Mouse (Mus musculus) C2C12 (cell line): ENCODE measurements around the gene Ranbp17.

Experiments
- CEBPB ChIP-seq: IDR thresholded peaks from one replicate; pipeline ENCODE4 v1.6.1; 2011; ENCODE audit warnings: low read depth, mild to moderate bottlenecking, control low read depth, moderate library complexity
- CTCF ChIP-seq: IDR thresholded peaks from one replicate; pipeline ENCODE4 v1.5.1; 2011; ENCODE audit not compliant: control insufficient read depth, insufficient read depth, insufficient read length
- FOSL1 ChIP-seq: IDR thresholded peaks from one replicate; pipeline ENCODE4 v1.8.0; 2011; ENCODE audit warnings: mild to moderate bottlenecking, low read length; ENCODE audit not compliant: poor library complexity, insufficient read depth, severe bottlenecking
- MAX ChIP-seq: IDR thresholded peaks from one replicate; pipeline ENCODE4 v1.6.1; 2011; ENCODE audit warnings: mild to moderate bottlenecking, control low read depth
- MYOD1 ChIP-seq: IDR thresholded peaks from one replicate; pipeline ENCODE4 v1.6.1; 2011; ENCODE audit warnings: low read depth; ENCODE audit not compliant: control insufficient read depth, insufficient read length
- MYOG ChIP-seq: IDR thresholded peaks from one replicate; pipeline ENCODE4 v1.6.1; 2011; ENCODE audit not compliant: control insufficient read depth, insufficient read length; ENCODE audit errors: extremely low read depth

- TF ChIP-seq CTCF: no peak
- TF ChIP-seq MAX: no peak
- TF ChIP-seq MYOD1: no peak
- no peak for TF ChIP-seq MYOG
- no peak for TF ChIP-seq CEBPB
- TF ChIP-seq FOSL1: no peak
These were observed 114.8 kb downstream of the Ranbp17 start for GRCm38 (mm10) chr11:33398701-33399100.
